Mouse (Mus musculus) bone marrow macrophage, adult 2 months (primary cell): ENCODE measurements around the gene Hectd2.

Experiments used
- CTCF ChIP-seq: IDR thresholded peaks from 2 replicates; pipeline ENCODE4 v1.5.1; 2012; ENCODE audit warnings: low read depth, mild to moderate bottlenecking, low read length, moderate library complexity
- POLR2A ChIP-seq: IDR thresholded peaks from 2 replicates; pipeline ENCODE4 v1.6.1; 2012; ENCODE audit warnings: mild to moderate bottlenecking, low read depth, low read length, borderline replicate concordance

DNA sequence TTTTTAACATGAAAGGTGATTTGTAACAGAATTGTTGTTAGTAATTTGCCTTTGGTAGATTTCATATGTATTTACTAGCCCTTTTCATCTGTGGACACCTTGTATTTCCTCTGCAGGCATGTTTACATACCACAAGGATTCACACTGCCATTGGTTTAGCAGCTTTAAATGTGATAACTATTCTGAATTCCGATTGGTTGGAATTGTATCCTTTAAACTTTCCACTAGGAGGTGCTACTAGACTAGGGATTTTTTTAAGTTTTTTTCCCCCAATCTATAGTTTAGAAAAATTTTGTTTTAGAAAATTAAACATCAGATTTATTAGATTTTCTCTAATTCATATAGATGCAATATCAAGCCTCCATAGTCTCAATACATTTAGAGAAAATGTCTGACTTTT lies 51.8 kb downstream of the Hectd2 start:
- TF ChIP-seq CTCF (no peak), POLR2A (no peak)
